Mouse (Mus musculus): ENCODE results near the gene Rpl36al.

The Rpl36al gene

DNA sequence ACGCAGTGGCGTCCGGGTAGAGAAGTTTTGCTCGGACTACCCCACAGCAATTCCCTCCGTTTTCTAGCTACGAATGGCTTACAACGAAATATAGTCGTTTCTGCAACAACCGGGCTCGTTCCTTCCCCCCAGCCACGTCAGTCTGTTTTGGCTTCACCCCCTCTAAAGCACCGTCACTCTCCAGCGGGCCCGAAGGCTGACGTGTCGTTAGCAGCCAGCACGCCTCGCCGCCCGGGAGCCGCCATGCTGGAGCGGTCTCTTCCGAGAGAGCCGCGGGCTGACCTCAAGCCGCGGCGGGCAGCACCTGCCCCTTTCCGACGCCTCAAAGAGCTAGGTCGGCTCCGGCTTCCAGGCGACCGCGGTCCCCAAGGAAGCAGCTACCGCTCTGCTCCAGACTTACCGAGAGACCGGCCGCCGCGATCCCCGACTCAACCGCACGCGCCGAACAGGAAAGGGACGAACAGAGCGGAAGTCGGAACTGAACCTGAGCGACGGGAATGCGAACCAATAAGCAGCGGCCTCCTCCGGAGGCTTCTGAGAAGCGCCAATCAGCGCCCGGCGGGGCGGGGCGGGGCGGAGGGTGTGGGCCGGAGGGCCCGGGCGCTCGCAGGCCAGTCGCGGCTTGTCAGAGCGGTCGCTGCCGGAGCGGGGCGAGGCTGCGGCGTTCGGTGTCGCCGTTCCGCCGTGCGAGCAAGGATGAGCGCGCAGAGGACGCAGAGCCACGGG lies at the start of gene Rpl36al, which contains the start of gene Mgat2:
Gene Rpl36al, minus strand, starts transcription at position 501 of the 726 bp plus-strand sequence.
Gene Mgat2, plus strand, starts transcription at position 575 of the 726 bp plus-strand sequence.
- peak; percentile 99 for DNase-seq (ENCODE audit: low spot score)

DNA sequence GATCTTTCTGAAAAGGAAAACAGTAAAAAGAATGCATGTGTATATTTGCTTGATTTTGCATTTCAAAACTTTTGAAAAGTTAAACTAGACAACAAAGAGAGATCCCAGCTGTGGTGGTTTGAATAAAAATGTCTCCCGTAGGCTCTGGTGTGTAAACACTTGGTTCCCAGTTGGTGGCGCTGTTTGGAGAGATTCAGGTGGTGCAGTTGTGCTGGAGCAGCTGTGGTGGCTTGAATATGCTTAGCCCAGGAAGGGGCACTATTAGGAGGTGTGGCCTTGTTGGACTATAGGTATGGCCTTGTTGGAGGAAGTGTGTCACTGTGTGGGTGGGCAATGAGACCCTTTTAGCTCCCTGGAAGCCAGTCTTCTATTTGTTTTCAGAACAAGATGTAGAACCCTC lies 45.4 kb upstream of the Rpl36al start:
- no peak for DNase-seq (ENCODE audit: low spot score)

DNA sequence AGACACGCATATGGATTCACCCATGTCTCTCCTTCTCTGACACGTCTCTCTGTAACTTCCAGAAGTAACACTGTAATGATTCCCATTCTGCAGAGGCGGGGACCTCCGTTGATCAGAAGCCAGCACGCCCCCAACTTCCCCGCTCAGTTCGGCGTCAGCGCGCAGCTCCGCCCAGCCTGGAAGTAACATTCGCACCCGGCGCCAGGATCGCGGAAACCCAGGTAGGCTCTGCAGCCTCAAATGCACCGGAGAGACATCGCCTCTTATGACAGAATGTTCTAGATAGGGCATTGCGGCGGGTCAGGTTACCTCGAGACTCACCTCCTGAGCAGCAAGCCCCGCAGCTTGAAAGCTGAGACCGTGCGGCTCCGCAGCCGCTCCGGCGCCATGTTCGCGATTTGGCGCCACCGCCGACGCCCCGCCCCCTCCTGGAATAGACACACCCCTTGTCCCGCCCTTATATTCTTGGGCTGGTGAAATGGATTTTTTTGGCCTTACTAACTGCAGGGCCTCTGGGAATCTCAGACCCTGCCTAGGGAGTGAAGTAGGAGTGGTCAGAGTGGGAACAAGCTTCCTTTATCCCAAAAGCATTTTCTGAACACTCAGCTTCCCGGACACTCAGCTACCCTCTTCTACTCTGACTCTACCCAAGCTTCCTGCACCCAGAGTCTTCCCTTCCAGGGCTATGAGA lies 44.0 kb upstream of the Rpl36al start, which contains the start of gene Pole2:
Gene Pole2, minus strand, starts transcription at position 420 of the 691 bp plus-strand sequence.
- peak; percentile 86 for DNase-seq (ENCODE audit: low spot score)

DNA sequence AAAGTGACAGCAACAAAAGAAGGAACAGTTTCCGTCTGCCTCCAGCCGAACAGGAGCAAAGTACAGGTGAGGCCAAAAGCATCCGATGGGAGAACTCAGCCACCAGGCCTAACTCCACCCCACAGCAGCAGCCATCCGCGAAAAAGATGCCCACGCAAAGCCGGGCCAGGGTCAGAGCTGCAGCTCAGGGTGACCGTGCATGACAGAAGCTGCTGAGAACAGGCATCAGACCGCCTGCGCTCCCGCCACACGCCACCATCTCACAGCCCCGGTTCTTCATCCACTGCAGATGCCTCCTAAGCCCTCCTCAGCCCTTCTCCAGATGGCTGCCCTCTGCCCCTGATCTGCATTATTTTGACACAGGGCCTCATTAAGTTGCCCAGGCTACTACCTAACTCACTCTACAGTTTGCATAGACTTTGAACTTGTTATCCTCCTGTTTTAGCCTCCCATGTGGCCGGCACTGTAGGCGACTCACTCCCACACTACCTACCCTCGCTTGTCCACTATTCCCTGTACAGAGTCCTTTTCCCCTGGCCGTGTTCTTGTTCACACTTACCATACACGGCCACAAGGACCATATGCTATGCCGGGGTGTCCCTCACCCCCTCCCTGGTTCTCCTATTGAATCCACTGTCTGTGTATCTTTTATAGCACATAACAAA lies 36.9 kb upstream of the Rpl36al start:
- DNase-seq (ENCODE audit: low spot score) = no peak

DNA sequence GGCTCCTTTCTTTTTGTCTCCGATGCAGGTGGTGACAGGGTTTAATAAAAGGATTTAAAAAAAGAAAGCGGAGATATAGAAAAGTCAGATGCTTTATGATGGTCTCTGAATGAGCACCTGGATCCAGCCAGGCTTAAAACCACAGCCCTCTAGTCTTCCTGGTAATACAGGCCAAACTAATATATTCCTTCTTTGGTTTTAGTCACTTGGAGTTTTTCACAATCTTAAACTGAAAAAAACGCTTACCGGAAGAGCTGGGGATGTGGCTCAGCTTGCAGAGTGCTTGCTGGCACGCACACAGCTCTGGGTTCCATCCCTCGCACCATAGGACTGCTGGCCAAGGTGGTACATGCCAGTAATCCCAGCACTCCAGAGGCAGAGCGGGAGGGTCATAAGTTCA lies 32.7 kb upstream of the Rpl36al start:
- DNase-seq (ENCODE audit: low spot score) = no peak

DNA sequence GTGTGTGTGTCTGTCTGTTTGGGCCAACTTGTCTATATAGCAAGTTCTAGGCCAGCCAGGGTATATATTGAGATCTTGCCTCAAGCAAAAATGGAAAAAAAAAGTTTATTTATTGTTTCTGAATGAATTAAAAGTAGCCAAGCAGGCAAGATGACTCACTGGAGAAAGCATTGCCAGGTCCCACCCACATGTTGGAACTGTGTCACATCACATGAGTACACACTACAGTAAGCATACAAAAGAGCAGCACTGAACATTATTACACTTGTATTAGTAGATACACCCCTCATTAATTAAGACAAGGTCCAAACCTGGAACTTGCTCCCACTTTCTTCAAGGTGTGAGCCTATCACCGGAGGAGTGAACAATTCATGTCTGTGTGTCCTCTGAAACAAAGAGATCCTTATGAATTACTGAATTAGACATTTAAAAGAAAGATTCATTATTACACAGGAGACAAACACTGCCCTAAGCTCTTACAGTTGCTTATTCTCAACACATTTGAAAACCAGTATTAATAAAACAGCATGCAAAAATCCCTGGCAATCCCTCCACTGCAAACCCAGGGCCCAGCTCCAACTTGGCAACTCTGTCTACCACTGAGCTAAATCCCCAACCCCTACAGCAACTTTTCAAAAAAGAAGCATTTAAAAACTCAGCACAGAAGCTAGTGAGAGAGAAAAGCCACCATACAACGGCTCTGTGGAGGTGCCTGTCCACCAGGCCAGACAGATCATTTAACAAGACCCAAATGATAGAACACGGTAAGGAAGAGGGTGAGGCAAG lies 31.3 kb upstream of the Rpl36al start:
- no peak for DNase-seq (ENCODE audit: low spot score)

DNA sequence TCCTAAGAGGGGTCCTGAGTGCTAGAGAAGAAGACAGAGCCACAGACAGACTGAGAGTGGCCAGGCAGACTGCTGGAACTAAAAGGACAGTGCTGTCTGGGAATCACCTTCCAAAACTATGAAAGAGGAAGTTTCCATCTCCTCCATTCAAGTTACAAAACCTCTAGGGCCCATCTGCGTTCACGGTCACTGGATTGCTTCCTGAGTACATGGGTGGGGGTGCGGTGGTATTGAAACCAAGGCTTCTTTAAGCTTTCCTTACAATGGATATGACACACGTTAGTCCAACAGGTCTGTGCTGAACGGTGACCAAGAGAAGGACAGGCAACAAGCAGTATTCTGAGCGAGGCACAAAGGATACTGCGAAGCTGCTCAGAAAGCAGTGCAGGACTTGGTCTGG lies 30.5 kb upstream of the Rpl36al start:
- DNase-seq (ENCODE audit: low spot score) = no peak

DNA sequence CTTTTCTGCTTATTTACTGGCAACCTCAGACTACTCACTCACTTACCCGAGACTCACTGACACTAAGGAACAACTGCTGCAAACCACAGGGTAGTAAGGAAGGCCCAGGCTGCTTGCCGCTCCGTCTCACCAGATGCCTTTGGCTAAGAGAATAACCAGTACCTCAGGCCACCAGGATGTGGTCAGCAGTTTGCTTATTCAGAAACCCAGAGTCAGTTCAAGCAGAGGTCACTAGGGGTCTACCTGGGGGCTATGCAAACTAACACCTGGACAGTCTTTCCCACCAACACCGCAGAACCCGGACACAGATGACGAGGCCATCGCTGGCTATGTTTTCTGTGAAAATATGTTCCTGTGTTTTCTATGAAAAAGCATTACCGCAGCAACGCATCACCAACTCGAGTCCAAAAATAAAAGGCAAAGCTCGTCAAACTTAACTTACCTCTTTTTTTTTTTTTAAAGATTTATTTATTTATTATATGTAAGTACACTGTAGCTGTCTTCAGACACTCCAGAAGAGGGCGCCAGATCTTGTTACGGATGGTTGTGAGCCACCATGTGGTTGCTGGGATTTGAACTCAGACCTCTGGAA lies 29.4 kb upstream of the Rpl36al start:
- DNase-seq (ENCODE audit: low spot score) = no peak

DNA sequence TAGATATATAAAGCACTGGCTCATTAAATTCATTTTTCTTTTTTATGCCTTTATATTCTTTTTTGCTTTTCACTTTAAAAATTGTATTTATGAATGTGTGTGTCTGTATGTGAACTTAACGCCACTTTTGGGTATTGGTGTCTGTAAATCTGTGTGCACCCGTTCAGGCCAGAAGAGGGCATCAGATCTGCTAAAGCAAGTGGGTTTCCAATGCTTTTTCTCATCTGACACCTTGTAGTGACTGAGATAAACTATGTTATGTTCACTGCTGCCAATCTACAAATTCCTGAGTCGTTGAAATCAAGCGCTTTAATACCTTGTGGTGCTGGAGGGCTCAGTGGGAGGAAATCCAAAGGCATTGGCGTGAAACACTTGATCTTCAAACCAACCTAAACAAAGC lies 27.2 kb upstream of the Rpl36al start:
- DNase-seq (ENCODE audit: low spot score) = no peak

DNA sequence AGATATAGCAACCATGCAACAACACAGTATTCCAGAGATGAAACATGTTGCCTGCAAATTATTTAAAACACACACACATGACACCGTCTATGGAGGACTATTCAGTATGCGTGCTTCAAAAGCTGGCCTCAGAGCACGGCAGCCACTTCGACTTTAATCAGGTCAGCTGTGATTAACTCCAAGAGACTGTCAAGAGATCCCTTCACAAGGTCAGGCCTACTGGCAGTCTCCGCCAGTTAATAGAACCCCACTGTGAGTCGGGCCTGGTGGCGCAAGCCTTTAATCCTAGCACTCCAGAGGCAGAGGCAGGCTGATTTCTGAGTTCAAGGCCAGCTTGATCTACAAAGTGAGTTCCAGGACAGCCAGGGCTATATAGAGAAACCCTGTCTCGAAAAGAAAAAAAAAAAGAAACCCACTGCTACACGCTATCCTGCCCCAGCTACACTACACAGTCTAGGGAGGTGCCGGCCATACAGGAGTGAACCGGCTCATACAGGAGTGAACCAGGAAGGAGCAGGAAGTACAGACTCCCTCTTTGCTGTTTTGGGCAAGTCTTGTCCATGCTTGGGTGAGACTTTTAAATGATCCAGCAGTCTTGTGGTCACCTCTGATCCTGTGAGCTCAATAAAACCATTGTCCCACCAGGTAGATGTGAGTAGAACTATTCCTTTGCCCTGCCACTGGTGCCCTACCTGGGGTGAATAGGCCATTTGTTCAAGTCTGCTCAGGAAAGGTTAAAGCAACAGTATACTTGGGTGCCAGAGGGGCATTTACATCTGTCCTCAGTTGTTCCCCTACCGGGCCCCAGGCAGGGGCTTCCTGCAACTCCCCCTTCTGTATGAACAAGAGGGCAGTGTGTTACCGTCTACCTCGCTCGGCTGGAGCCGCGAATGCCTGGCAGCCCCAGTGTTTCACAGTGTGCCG lies 26.4 kb upstream of the Rpl36al start:
- no peak for DNase-seq (ENCODE audit: low spot score)

DNA sequence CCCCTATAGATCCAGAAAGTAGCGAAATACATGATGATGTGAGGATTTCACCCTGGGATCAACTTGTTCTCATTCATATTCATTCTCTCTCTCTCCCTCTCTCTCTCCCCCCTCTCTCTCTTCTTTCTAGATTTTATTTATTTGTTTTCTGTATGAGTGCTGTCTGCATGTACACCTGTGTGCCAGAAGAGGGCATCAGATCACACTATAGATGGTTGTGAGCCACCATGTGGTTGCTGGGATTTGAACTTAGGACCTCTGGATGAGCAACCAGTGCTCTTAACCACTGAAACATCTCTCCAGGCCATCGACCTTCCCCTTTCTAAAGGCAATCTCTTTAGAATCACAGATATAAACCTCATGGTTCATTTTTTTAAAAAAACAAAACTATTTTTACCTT lies 24.6 kb upstream of the Rpl36al start:
- no peak for DNase-seq (ENCODE audit: low spot score)

DNA sequence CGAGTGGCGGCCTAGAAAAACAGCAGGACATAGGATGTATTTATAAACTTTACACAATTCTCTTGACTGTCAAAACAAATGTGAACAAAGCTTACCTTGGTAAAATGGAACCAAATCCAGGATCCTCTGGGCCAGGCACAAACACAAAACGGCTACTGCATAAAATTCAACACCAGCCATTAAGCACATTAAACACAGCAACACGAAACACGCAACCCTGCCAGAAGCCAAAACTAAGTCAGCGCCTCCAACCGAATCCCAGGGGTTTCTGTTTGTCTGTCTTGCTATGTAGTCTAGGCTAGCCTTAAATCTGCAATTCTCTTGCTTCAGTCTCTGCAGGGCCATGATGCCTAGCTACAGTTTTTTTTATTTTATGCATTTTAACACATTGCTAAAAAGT lies 24.0 kb upstream of the Rpl36al start:
- DNase-seq (ENCODE audit: low spot score) = no peak

DNA sequence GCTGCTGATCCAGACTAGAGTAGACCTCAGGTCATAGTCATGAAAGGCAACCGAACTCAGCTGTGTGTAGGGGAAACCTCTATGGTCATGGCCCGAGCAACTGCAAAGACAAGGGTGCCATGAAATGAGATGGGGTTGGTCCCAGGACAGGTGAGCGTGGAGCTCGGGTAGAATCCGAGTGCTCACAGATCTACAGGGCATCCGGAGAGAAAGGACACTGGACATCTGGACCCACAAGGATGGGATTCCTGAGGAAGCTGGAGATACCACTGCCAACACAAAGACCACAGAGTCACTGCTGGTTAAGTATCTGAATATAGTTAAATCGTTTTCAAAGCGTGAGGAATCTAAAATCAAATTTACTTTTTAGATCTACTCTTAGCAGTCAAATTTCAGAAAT lies 23.5 kb upstream of the Rpl36al start:
- no peak for DNase-seq (ENCODE audit: low spot score)

DNA sequence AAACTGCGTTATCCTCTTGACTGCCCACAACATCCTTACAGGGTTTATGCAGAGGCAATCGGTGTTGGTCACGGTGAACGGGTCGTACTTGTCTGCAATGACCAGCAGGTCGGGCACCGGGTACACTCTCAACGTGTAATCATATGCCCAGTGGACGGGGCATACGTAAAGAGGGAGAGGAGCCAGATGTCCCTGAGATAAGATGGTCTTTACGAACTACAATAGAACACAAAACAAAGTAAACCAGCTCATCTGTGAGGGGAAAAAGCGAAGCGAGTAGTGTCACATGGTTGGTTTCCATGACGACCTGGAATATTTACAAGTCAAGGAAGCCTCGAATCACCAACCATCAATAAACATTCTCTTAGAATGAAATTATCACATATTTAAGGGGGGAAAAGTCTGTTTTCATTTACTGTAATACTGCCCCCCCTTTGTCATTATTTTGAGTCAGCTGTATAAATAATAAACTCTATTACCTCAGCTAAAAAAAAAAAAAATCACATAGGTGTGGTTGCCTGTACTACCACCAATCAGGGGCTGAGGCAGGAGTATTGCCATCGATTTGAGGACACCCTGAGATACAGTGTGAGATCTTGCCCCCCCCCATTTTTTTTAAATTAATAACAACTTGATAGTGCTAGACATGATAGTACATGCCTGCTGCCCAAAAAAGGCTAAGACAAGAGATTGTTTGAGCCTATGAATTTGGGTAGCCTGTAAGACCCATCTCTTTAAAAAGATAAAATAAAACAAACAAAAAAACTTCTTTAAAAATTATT lies 20.4 kb upstream of the Rpl36al start, which contains the start of gene Gm49384:
Gene Gm49384, minus strand, starts transcription at position 216 of the 782 bp plus-strand sequence.
- no peak for DNase-seq (ENCODE audit: low spot score)

DNA sequence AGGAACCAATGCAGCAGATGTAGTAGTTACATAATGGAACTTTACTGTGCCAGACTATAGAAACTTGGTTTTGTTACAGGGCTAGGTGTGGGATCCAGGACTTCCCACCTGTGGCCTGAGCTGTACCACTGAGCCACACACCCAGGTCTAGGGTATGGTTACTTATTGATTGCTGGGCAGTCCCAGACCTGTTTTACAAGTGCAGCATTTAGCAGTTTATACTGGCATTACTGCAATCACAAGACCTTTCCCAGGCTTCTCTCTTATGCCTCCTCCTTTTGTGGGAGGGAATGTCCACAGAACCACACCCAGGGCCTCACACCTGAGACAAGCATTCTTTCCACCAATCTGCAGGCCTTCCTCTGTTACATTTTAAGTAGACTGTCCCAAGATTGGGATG lies 15.1 kb upstream of the Rpl36al start:
- DNase-seq (ENCODE audit: low spot score) = no peak

DNA sequence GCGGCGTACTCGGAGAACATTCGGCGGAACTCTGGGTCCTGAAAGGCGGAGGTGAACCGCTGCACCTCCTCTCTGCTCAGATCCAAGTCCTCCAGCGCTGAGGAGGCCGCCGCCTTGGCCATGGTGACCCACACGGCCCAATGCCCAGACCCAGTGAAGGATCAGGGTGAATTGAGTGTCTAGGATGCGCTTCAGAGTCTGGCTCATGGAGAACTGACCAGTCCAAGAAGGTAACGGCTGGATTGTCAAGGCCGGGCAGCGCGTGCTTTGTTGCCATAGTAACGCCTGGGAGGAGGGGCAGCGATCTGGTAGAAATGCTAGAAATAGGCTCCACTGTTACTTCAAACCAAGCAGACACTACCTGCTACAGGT lies 14.3 kb upstream of the Rpl36al start, which contains the start of gene Dnaaf2:
Gene Dnaaf2, minus strand, starts transcription at position 266 of the 372 bp plus-strand sequence.
- DNase-seq (ENCODE audit: low spot score) = peak; percentile 83

DNA sequence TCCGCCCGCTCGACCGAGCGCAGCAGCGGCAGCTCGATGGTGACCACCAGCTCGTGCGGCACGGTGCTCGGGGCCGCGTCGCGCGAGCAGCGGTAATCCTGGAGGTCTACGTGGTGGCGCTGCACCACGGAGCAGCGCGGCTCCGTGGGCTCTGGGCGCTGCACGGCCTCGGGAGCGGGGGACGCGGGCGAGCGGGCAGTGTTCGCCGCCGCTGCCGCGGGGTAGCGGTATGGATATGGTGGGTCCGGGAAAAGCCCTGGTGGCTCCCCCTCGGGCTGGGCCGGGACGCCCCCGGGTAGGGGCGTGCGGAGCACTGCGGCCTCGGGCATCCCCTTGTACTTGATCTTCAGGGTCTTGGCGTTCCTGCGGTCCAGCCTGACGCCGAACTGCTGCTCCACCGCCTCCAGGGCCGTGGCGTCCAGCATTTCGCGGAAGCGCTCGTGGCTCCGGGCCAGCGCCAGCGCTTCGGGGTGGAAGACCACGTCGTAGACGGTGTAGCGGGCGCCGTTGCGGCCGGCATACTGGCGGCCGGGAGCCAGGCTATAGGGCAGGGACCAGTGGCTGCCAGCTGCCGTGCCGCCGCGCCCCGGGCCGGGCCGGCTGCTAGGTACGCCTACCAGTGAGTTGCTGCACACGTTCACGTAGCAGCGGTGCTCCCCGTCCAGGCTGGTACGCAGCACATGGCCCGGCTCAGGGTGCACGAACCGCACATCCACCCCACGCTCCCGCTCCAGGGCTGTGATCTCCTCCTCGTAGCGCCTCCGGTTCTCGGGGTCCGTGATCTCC lies 13.7 kb upstream of the Rpl36al start:
- peak; percentile 62 for DNase-seq (ENCODE audit: low spot score)

DNA sequence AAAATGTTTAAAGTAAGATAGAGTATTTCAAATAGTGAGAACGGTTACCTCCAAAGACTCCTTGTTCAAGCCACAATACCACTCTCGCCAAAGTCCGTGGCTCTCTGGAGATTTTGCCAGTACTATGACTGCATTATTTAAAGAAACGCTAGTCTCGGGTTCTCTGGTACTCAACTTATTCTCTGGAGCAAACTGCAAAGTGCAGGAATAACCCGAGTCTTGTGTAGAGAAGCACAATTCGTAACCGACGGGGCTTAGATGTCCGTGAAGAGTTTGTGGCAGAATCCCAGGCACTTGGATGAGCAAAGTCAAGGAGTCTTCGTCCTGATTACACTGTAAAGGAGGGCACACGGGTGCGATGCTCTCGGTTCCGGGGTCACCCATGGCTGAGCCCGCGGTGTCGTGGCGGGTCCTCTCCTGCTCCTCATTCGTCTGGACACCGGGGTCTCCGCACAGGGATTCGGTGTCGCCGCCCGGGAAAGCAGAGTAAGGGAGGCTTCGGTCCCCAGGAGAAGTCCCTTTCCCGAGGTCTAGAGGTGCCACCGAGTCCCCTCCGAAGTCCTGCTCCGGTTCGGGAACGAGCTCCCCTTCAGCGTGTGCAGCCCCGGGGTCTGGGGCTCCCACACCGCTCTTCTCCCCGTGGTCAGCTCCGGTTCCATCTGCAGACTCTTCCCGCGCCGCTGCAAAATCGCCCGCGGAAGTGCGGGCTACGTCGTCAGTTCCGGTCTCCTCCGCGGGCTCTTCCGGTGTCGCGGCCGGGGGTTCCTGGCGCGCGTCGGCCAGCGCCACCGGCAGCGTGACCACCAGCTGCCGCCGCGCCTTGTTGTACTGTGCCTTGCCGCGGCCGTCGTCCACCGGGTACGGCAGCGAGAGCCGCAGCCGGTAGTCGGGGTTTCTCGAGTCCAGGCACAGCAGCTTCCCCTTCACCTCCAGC lies 12.8 kb upstream of the Rpl36al start, which contains the start of gene Gm49383:
Gene Gm49383, minus strand, starts transcription at position 661 of the 934 bp plus-strand sequence.
- DNase-seq (ENCODE audit: low spot score) = peak; percentile 74

All from testis, postnatal 14 days (tissue).